Mouse (Mus musculus): ENCODE data around the gene Olfr1161. TPM values are rescaled to one million over a fixed set of nuclear protein-coding genes. Genes with fewer than 3 reads are reported as not detected.
"Not testable (repeated sequence)": the region's sequence is repeated elsewhere in the genome, so short reads cannot be mapped to it uniquely, and the experiment has no call there.

Gene Olfr1161
- not detected in 2 replicates for total RNA-seq (2012; rRNA removed)
- total RNA-seq (2014; rRNA removed) = not detected in 2 replicates
- polyA plus RNA-seq (2012; ENCODE audit: insufficient read length, low read depth) = not detected in 2 replicates

DNA sequence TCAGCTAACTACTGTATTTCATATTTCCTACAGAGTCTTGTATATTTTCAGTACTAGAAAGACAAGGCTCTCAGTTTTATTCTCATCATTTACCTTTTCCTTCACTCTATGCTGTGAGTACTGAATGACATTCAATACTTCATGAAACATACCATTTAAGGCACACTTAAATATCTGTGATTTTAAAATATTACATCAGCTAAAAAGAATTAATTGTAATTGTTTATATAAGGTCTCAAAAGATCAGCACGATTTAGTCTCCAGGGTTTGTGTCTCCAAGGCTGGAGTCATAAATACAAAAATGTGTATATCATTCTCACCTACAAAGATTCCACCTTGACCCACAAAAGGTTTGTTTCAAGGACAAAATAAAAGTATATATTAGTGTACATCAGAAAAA lies at the start of gene Olfr1161:
Olfr1161 (plus strand) TSS at position 301 of the 400 bp plus-strand sequence.
- in situ Hi-C loops (cut with MboI; ENCODE audit: low pct_ligation_motif_present, low pct_unique_long_range_greater_than_20kb, low sequenced_read_pairs) = not testable (repeated sequence)

DNA sequence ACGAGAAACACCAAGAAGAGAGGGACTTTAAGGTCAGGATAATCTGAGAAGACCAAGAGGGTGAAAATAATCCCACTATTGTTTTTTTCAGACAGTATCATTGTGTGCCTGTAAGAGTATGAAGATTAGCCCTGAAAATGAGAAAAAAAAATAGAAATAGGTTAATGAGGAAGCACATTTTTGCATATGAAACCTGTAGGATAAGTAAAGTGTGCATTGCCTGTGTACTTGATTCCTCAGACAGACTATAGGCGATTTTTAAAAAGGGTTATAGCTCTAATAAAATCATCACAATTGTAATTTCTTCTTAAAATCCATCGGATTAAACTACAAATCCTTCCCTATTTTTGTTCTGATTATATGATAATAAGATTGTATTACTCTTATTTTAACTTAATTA lies 48.0 kb upstream of the Olfr1161 start, which contains the start of gene Olfr74:
Olfr74 (minus strand) TSS at position 101 of the 400 bp plus-strand sequence.
- in situ Hi-C loops (cut with MboI; ENCODE audit: low pct_ligation_motif_present, low pct_unique_long_range_greater_than_20kb, low sequenced_read_pairs) = no loop called here
- no peak within 1 kb of the TSS for H3K4me3 ChIP-seq (replicated peaks in 1 of 3; ENCODE audit: low read depth in 2 of 3, low read length in 2 of 3, poor library complexity in 1 of 3)
- TF ChIP-seq GABPA (IDR thresholded peaks at IDR 0.05; ENCODE audit: insufficient replicate concordance, low read depth, low read length) = no peak
- TF ChIP-seq E2F4 (IDR thresholded peaks at IDR 0.05; ENCODE audit: insufficient replicate concordance, low read depth, low read length) = no peak
- TF ChIP-seq MAX (IDR thresholded peaks at IDR 0.05; ENCODE audit: low read length) = no peak
- no peak for TF ChIP-seq CHD1 (IDR thresholded peaks at IDR 0.05; ENCODE audit: low read depth, low read length)
- TF ChIP-seq RAD21 (IDR thresholded peaks at IDR 0.05; ENCODE audit: low read depth, low read length) = no peak
- no peak for TF ChIP-seq ELF1 (IDR thresholded peaks at IDR 0.05; ENCODE audit: low read depth, low read length)
- TF ChIP-seq EP300 (IDR thresholded peaks at IDR 0.05; ENCODE audit: low read length) = no peak
- no peak for TF ChIP-seq IRF4 (IDR thresholded peaks at IDR 0.05; ENCODE audit: low read depth, low read length)
- TF ChIP-seq SIN3A (IDR thresholded peaks at IDR 0.05; ENCODE audit: low read length) = no peak
- TF ChIP-seq POLR2A (IDR thresholded peaks at IDR 0.05; ENCODE audit: low read depth, low read length) = no peak
- dilution Hi-C loops (cut with MboI; ENCODE audit: extremely low pct_ligation_motif_present, extremely low pct_unique_long_range_greater_than_20kb, low sequenced_read_pairs) = no loop called here
- H3K27me3 ChIP-seq (replicated peaks) = no peaks in the 10 kb centered on the region
- no peak within 1 kb of the TSS for H3K9ac ChIP-seq (ENCODE audit: insufficient read depth, low read depth)
- no peaks in the 10 kb centered on the region for H3K4me1 ChIP-seq (ENCODE audit: control insufficient read depth in 1 of 2, insufficient read depth in 2 of 2)
- no peak within 1 kb of the TSS for H3K27ac ChIP-seq (ENCODE audit: insufficient read depth, low read depth)
- H3K4me2 ChIP-seq (ENCODE audit: insufficient read depth, low read depth, poor library complexity, severe bottlenecking) = no peak within 1 kb of the TSS
- no peak for DNase-seq (ENCODE audit: extremely low read depth)
- H3K9me3 ChIP-seq (replicated peaks; ENCODE audit: low read length) = peaks cover 10% of the 10 kb centered on the region
- H3K79me2 ChIP-seq (replicated peaks; ENCODE audit: control insufficient read depth, extremely low read depth, insufficient read depth, poor library complexity, severe bottlenecking) = no peaks in the 10 kb centered on the region
- H3K36me3 ChIP-seq (replicated peaks in 1 of 2; ENCODE audit: control insufficient read depth in 1 of 2, insufficient read depth in 1 of 2, low read length in 1 of 2) = no peaks in the 10 kb centered on the region

More for the DNA sequence above, at the start of gene Olfr1161:
- H3K4me1 ChIP-seq (ENCODE audit: control insufficient read depth in 1 of 2, insufficient read depth in 2 of 2); dilution Hi-C loops (cut with MboI; ENCODE audit: extremely low pct_ligation_motif_present, extremely low pct_unique_long_range_greater_than_20kb, low sequenced_read_pairs); DNase-seq (ENCODE audit: extremely low read depth); H3K4me2 ChIP-seq (ENCODE audit: insufficient read depth, low read depth, poor library complexity, severe bottlenecking); H3K36me3 ChIP-seq (replicated peaks in 1 of 2; ENCODE audit: control insufficient read depth in 1 of 2, insufficient read depth in 1 of 2, low read length in 1 of 2); H3K79me2 ChIP-seq (replicated peaks; ENCODE audit: control insufficient read depth, extremely low read depth, insufficient read depth, poor library complexity, severe bottlenecking); H3K4me3 ChIP-seq (replicated peaks in 1 of 3; ENCODE audit: low read depth in 2 of 3, low read length in 2 of 3, poor library complexity in 1 of 3); H3K27me3 ChIP-seq (replicated peaks); H3K9ac ChIP-seq (ENCODE audit: insufficient read depth, low read depth); H3K27ac ChIP-seq (ENCODE audit: insufficient read depth, low read depth): not testable (repeated sequence)
- peaks cover 15% of the 10 kb centered on the region for H3K9me3 ChIP-seq (replicated peaks; ENCODE audit: low read length)

DNA sequence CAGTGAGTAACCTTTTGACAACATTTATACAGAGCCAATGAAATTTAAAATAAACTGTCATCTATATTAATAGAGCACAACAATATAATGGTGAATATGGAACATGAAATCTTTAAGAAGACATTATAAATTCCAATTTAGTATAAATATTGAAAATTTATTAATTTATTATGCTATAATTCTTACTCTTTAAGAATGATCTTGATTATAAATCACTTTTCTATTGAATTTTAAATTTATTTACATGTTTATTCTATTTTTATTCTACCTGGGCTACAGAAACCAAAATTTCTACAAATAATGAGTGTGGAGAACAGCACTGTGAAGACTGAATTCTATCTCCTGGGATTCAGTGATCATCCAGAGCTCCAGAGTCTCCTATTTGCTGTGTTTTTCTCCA lies 32.8 kb upstream of the Olfr1161 start, which contains the start of gene Olfr1158:
Olfr1158 (plus strand) TSS at position 301 of the 400 bp plus-strand sequence.
- Histone ChIP-seq H3K27me3 (replicated peaks) (no peaks in the 10 kb centered on the region), H3K4me2 (ENCODE audit: insufficient read depth, low read depth, poor library complexity, severe bottlenecking) (no peak within 1 kb of the TSS), H3K79me2 (replicated peaks; ENCODE audit: control insufficient read depth, extremely low read depth, insufficient read depth, poor library complexity, severe bottlenecking) (no peaks in the 10 kb centered on the region), H3K4me1 (ENCODE audit: control insufficient read depth in 1 of 2, insufficient read depth in 2 of 2) (no peaks in the 10 kb centered on the region), H3K9ac (ENCODE audit: insufficient read depth, low read depth) (no peak within 1 kb of the TSS), H3K36me3 (replicated peaks in 1 of 2; ENCODE audit: control insufficient read depth in 1 of 2, insufficient read depth in 1 of 2, low read length in 1 of 2) (no peaks in the 10 kb centered on the region), H3K4me3 (replicated peaks in 1 of 3; ENCODE audit: low read depth in 2 of 3, low read length in 2 of 3, poor library complexity in 1 of 3) (no peak within 1 kb of the TSS), H3K27ac (ENCODE audit: insufficient read depth, low read depth) (no peak within 1 kb of the TSS), H3K9me3 (replicated peaks; ENCODE audit: low read length) (peaks cover 11% of the 10 kb centered on the region)
- in situ Hi-C loops (cut with MboI; ENCODE audit: low pct_ligation_motif_present, low pct_unique_long_range_greater_than_20kb, low sequenced_read_pairs) = no loop called here
- TF ChIP-seq TBP (conservative IDR thresholded peaks at IDR 0.05; ENCODE audit: low read depth, low read length) (no peak), POLR2A (IDR thresholded peaks at IDR 0.05; ENCODE audit: low read depth, low read length) (no peak), RCOR1 (conservative IDR thresholded peaks at IDR 0.05; ENCODE audit: low read depth, low read length) (no peak), MAFK (IDR thresholded peaks at IDR 0.05; ENCODE audit: insufficient replicate concordance, low read length) (no peak), ZMIZ1 (IDR thresholded peaks at IDR 0.05; ENCODE audit: low read depth, low read length) (no peak), CHD1 (IDR thresholded peaks at IDR 0.05; ENCODE audit: low read depth, low read length) (no peak), TCF12 (IDR thresholded peaks at IDR 0.05; ENCODE audit: low read depth, low read length) (no peak), MAX (IDR thresholded peaks at IDR 0.05; ENCODE audit: low read length) (no peak), GABPA (IDR thresholded peaks at IDR 0.05; ENCODE audit: insufficient replicate concordance, low read depth, low read length) (no peak), PAX5 (IDR thresholded peaks at IDR 0.05; ENCODE audit: low read length) (no peak), MAZ (IDR thresholded peaks at IDR 0.05; ENCODE audit: low read depth, low read length) (no peak), ZKSCAN1 (IDR thresholded peaks at IDR 0.05; ENCODE audit: borderline replicate concordance, low read depth, low read length) (no peak)
- DNase-seq (ENCODE audit: extremely low read depth) = no peak
- dilution Hi-C loops (cut with MboI; ENCODE audit: extremely low pct_ligation_motif_present, extremely low pct_unique_long_range_greater_than_20kb, low sequenced_read_pairs) = no loop called here

All from CH12.LX (cell line).